Mouse (Mus musculus) E14TG2a.4 (cell line): ENCODE data around the gene Plscr4.

ENCODE experiments used
- H3K27me3 ChIP-seq: 2 replicates; pipeline ENCODE4 v1.6.1; 2014; ENCODE audit warnings: low read length, control low read depth; ENCODE audit not compliant: insufficient read depth
- H3K36me3 ChIP-seq: 2 replicates; pipeline ENCODE4 v1.6.1; 2014; ENCODE audit warnings: low read length, control low read depth; ENCODE audit not compliant: insufficient read depth
- H3K4me1 ChIP-seq: replicated peaks from 2 replicates; pipeline ENCODE4 v1.6.1; 2014; ENCODE audit warnings: low read depth, low read length, control low read depth
- H3K4me3 ChIP-seq: replicated peaks from 2 replicates; pipeline ENCODE4 v1.5.1; 2014; ENCODE audit warnings: mild to moderate bottlenecking, low read length
- H3K9me3 ChIP-seq: 2 replicates; pipeline ENCODE4 v1.6.1; 2014; ENCODE audit warnings: low read length, control low read depth
- CTCF ChIP-seq: conservative IDR thresholded peaks from 2 replicates; pipeline ENCODE4 v1.5.1; 2014; ENCODE audit warnings: low read length
- NANOG ChIP-seq: IDR thresholded peaks from 2 replicates; pipeline ENCODE4 v1.6.1; 2014; ENCODE audit warnings: borderline replicate concordance, low read length, mixed read lengths
- POU5F1 ChIP-seq: IDR thresholded peaks from 2 replicates; pipeline ENCODE4 v1.6.1; 2014; ENCODE audit warnings: low read length, borderline replicate concordance

Gene Plscr4

DNA sequence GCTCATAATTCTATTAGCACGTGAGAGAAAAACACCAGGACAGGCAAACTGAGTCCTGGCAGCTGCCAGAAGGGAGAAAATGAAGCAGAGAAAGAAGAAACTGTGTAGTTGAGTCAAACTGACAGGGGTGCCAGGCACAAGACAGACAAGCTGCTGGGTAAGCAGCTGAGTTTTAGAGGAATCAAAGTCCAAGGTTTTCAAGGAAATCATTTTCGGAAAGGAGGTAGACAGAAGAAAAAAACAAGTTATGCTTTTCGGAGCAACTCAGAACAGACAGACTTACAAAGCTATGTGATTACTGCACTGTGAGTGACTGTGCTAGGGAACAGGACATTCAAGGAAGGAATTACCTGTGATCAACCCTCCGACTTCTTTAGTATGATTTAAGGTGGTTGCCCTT lies 67.3 kb downstream of the Plscr4 start:
- H3K4me3 ChIP-seq = no peak overlapping the region
- no peak for TF ChIP-seq NANOG
- no peak for TF ChIP-seq POU5F1
- no peak for TF ChIP-seq CTCF
- no peaks in the 10 kb centered on the region for H3K27me3 ChIP-seq
- no peaks in the 10 kb centered on the region for H3K4me1 ChIP-seq
- no peaks in the 10 kb centered on the region for H3K36me3 ChIP-seq
- peaks cover 32% of the 10 kb centered on the region for H3K9me3 ChIP-seq

DNA sequence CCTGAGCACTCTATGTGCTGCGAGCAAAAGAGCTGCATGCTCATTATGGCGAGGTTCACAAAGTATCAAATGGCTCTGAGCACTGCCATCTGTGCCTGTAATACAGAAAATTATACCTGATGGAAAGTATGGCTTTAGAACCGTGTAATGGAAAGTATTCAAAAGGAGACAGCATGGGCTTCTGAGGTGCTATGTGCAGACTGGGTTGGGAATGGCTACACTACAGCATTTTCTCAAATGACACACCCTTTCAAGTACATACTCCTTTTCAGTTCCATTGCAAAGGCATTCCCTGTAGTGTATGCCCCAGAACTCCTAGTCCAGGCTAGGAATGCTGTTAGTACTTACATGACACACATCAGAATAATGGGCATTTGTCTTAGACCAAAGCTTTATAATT lies 72.9 kb downstream of the Plscr4 start:
- no peaks in the 10 kb centered on the region for H3K36me3 ChIP-seq
- no peaks in the 10 kb centered on the region for H3K9me3 ChIP-seq
- no peak for TF ChIP-seq NANOG
- TF ChIP-seq CTCF = no peak
- TF ChIP-seq POU5F1 = no peak
- H3K4me3 ChIP-seq = no peak overlapping the region
- H3K4me1 ChIP-seq = no peaks in the 10 kb centered on the region
- no peaks in the 10 kb centered on the region for H3K27me3 ChIP-seq

DNA sequence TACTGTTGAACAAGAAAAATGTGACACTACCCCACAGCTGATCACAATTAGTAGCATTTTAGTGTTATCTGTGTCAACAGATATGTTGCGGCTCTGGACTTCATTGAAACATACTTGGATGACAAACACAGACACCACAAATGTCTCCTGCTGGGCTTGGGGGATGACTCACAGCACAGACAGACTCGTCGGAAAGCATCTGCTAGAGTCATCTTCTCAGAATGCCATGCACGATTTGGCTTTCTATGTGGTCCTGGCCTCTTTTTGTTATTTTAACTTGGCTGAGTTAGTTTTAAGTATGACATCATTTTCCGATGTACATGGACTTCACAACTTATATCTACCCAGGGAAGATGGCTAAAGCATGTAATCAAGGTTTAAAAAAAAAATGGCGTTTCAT lies 80.6 kb downstream of the Plscr4 start:
- TF ChIP-seq CTCF (no peak), POU5F1 (no peak), NANOG (no peak)
- Histone ChIP-seq H3K4me1 (peaks cover 6% of the 10 kb centered on the region; the same call in 1 of the 2 replicates), H3K4me3 (no peak overlapping the region), H3K9me3 (peaks cover 34% of the 10 kb centered on the region), H3K27me3 (peaks cover 19% of the 10 kb centered on the region), H3K36me3 (no peaks in the 10 kb centered on the region)

DNA sequence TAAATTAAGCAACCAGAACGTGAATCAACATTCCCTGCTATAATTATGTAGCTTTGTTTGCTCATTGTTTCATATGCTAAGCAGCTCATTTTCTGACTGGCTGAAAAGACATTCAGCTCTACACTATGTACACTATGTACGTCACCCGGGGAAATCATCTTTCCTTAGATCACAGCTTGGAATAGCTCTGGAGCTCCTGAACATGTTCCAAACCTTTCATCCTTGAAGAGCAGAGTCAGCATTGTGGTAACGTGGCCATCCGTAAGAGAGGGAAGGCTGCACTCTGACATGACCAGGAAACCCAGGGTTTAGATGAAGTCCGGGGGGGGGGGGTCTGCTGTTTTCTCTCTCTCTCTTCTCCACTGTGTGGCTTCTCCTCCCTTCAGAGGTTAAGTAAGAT lies 81.0 kb downstream of the Plscr4 start:
- TF ChIP-seq NANOG = no peak
- TF ChIP-seq CTCF = no peak
- no peak for TF ChIP-seq POU5F1
- Histone ChIP-seq H3K36me3 (no peaks in the 10 kb centered on the region), H3K4me1 (peaks cover 9% of the 10 kb centered on the region), H3K27me3 (peaks cover 19% of the 10 kb centered on the region), H3K9me3 (peaks cover 34% of the 10 kb centered on the region), H3K4me3 (no peak overlapping the region)
